Mouse (Mus musculus) brain, embryonic 14.5 days (tissue): Measurements from ENCODE around the gene Tlx1.

Experiments used
- CTCF ChIP-seq: fragments of 200-500 bp; IDR thresholded peaks from 2 replicates; pipeline ENCODE4 v1.5.1; 2012; ENCODE audit warnings: inconsistent platforms, mild to moderate bottlenecking, moderate library complexity, borderline replicate concordance; ENCODE audit not compliant: insufficient read depth, insufficient read length; ENCODE audit errors: extremely low read depth
- POLR2A ChIP-seq: fragments of 200-500 bp; IDR thresholded peaks from 2 replicates; pipeline ENCODE4 v1.6.1; 2012; ENCODE audit warnings: mild to moderate bottlenecking, inconsistent platforms, borderline replicate concordance; ENCODE audit not compliant: poor library complexity, insufficient read depth, insufficient read length, severe bottlenecking; ENCODE audit errors: extremely low read depth

DNA sequence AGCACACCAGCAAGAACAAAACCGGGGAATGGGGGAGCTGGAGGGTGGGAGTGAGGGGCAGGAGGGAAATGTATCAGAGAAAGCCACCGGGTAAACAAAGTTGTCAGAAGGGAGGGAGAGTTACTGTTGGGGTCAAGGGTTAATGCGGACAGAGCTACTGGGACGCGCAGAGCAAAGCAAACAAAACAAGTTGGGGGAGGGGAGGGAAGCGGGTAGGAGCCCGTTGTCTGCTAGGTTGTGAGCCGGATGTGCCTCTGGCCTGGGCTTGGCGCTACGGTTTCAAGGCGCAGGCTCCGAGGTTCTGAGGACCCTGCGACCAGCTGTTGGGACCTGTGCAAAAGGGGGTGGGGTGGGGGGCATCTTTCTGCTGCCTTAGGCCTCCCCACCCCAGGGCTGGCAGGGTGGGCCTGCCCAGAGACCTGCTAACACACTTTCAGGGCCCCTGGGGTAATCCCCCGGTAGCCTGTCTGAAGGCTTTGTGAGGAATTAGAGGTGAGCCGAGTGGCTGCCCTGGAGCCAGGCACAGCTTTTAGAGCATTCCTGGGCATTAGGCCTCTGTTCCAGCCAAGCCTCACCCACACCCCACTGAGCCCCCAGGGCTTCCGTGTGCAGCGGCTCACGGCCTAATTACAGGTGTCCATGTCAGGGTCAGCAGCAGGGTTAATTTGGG, 36.6 kb upstream of the Tlx1 start:
- TF ChIP-seq CTCF = no peak
- TF ChIP-seq POLR2A = no peak
